Mouse (Mus musculus): Measurements from ENCODE around the gene Pdzd2.
"Not testable (repeated sequence)": the region's sequence is repeated elsewhere in the genome, so short reads cannot be mapped to it uniquely, and the experiment has no call there.

The Pdzd2 gene

GRCm38 (mm10) chr15:12377800-12378199 lies 361.9 kb downstream of the Pdzd2 start:
- DNase-seq (ENCODE audit: low read depth, low spot score) = no peak

GRCm38 (mm10) chr15:12376491-12377069 lies 363.1 kb downstream of the Pdzd2 start:
- DNase-seq (ENCODE audit: low read depth, low spot score) = no peak

- DNase-seq (ENCODE audit: low read depth, low spot score) = peak; percentile 72
Observed at GRCm38 (mm10) chr15:12375641-12376311, 363.9 kb downstream of the Pdzd2 start.

GRCm38 (mm10) chr15:12374916-12375315 lies 364.8 kb downstream of the Pdzd2 start:
- no peak for DNase-seq (ENCODE audit: low read depth, low spot score)

GRCm38 (mm10) chr15:12373918-12374317 lies 365.8 kb downstream of the Pdzd2 start:
- DNase-seq (ENCODE audit: low read depth, low spot score) = no peak

GRCm38 (mm10) chr15:12373496-12373895 lies 366.2 kb downstream of the Pdzd2 start:
- DNase-seq (ENCODE audit: low read depth, low spot score) = no peak

GRCm38 (mm10) chr15:12371183-12371582 lies 368.5 kb downstream of the Pdzd2 start:
- peak; percentile 64 for DNase-seq (ENCODE audit: low read depth, low spot score)

GRCm38 (mm10) chr15:12370096-12370495 lies 369.6 kb downstream of the Pdzd2 start:
- DNase-seq (ENCODE audit: low read depth, low spot score) = no peak

- DNase-seq (ENCODE audit: low read depth, low spot score) = no peak
Observed at GRCm38 (mm10) chr15:12368850-12369249, 370.9 kb downstream of the Pdzd2 start.

- no peak for DNase-seq (ENCODE audit: low read depth, low spot score)
Observed at GRCm38 (mm10) chr15:12368357-12368756, 371.4 kb downstream of the Pdzd2 start.

- no peak for DNase-seq (ENCODE audit: low read depth, low spot score)
Observed at GRCm38 (mm10) chr15:12367306-12368080, 372.2 kb downstream of the Pdzd2 start.

GRCm38 (mm10) chr15:12366580-12367305 lies 373.0 kb downstream of the Pdzd2 start:
- DNase-seq (ENCODE audit: low read depth, low spot score) = not testable (repeated sequence)

- no peak for DNase-seq (ENCODE audit: low read depth, low spot score)
Observed at GRCm38 (mm10) chr15:12366072-12366469, 373.7 kb downstream of the Pdzd2 start.

- no peak for DNase-seq (ENCODE audit: low read depth, low spot score)
Observed at GRCm38 (mm10) chr15:12365416-12366071, 374.2 kb downstream of the Pdzd2 start.

GRCm38 (mm10) chr15:12364096-12364495 lies 375.6 kb downstream of the Pdzd2 start:
- no peak for DNase-seq (ENCODE audit: low read depth, low spot score)

GRCm38 (mm10) chr15:12362701-12363040 lies 377.1 kb downstream of the Pdzd2 start:
- DNase-seq (ENCODE audit: low read depth, low spot score) = no peak

GRCm38 (mm10) chr15:12362001-12362700 lies 377.6 kb downstream of the Pdzd2 start:
- no peak for DNase-seq (ENCODE audit: low read depth, low spot score)

GRCm38 (mm10) chr15:12360519-12361212 lies 379.1 kb downstream of the Pdzd2 start:
- DNase-seq (ENCODE audit: low read depth, low spot score) = no peak

GRCm38 (mm10) chr15:12358384-12358783 lies 381.3 kb downstream of the Pdzd2 start:
- DNase-seq (ENCODE audit: low read depth, low spot score) = no peak

- no peak for DNase-seq (ENCODE audit: low read depth, low spot score)
Observed at GRCm38 (mm10) chr15:12357459-12357858, 382.3 kb downstream of the Pdzd2 start.

Data from skeletal muscle tissue, adult 2 months (tissue).